8 mouse cellular contexts compared by ENCODE assay signal in the genomic region with DNA sequence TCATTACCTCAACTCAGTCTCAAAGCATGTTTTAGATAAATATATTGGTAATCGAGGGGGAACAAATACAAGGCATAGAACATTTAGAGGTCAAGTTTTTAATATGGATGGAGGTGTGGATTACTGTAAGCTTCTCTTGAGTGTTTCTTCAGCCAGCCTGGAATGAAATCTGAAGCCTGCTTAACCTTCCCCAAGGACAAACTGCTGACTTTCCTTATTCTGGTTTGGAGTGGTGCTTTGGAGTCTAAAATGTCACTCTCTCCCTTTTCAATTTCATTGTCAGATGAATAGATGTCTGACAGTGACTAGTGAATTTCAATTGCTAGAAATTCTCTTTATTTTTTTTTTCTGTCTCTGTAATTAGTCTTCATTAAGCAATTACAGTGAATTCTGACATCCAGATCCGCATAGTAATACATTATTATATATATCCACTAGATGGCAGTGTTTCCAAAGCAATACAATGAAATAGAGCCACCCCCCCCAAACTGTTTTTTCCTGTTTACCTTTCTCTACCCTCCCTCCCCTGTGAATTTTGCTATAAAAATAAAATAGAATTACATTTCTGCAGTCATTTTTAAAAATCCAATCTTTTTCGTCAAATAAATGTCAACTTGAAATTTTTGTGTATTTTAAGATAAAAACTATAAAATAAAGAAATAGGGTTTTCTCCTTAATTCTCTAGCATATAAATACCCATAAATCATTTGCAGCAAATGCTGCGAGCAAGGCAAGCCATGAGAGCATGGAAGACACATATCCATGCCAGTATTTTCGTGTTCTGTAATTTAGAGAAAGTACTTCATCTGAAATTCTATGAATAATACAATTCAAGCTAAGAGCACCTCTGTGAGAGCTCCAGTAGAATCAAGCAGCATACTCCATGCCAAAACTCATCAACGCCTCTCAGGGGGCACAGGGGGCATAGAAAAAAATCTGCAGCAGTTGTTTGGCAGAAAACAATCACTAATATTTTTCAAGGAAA.
A peak's percentile ranks its signal among the peaks of the same experiment; 100 is the strongest.
DNase-seq lines count a peak whose midpoint lies in the region; ATAC-seq lines count a peak whose summit lies in the region.

No protein-coding gene starts in this region.

- H3K27ac ChIP-seq in forebrain, embryonic 12.5 days = no peak overlapping the region
- no peak overlapping the region for H3K27ac ChIP-seq in midbrain, embryonic 15.5 days
- H3K27ac ChIP-seq in kidney, embryonic 15.5 days = no peak overlapping the region

- H3K4me1 ChIP-seq in forebrain, embryonic 12.5 days = no peaks in the 10 kb centered on the region
- no peaks in the 10 kb centered on the region for H3K4me1 ChIP-seq in midbrain, embryonic 15.5 days
- no peaks in the 10 kb centered on the region for H3K4me1 ChIP-seq in kidney, embryonic 15.5 days

- 50% methylated on average over 6 of the region's 6 CpGs for WGBS in forebrain, embryonic 12.5 days
- 39% methylated on average over 6 of the region's 6 CpGs for WGBS in midbrain, embryonic 15.5 days
- WGBS in kidney, embryonic 15.5 days = 44% methylated on average over 6 of the region's 6 CpGs

- no peaks in the 10 kb centered on the region for H3K9me3 ChIP-seq in forebrain, embryonic 12.5 days
- H3K9me3 ChIP-seq in midbrain, embryonic 15.5 days = no peaks in the 10 kb centered on the region
- no peaks in the 10 kb centered on the region for H3K9me3 ChIP-seq in kidney, embryonic 15.5 days (replicated peaks)

- no peak overlapping the region for H3K9ac ChIP-seq in forebrain, embryonic 12.5 days
- H3K9ac ChIP-seq in midbrain, embryonic 15.5 days = no peak overlapping the region
- H3K9ac ChIP-seq in kidney, embryonic 15.5 days = no peak overlapping the region

- DNase-seq in left cerebral cortex, adult 11 months (ENCODE audit: low spot score) = peak; percentile 1
- no peak for DNase-seq in left cerebral cortex, adult 9 months (ENCODE audit: low spot score in 2 of 2)
- DNase-seq in R1 (ENCODE audit: low read depth, low spot score) = peak; percentile 58
- DNase-seq in ovary, adult 18-20 months (ENCODE audit: low spot score) = no peak
- no peak for DNase-seq in right cerebral cortex, postnatal 4 days

- no peaks in the 10 kb centered on the region for H3K36me3 ChIP-seq in forebrain, embryonic 12.5 days (replicated peaks)
- H3K36me3 ChIP-seq in midbrain, embryonic 15.5 days (replicated peaks) = no peaks in the 10 kb centered on the region
- H3K36me3 ChIP-seq in kidney, embryonic 15.5 days = no peaks in the 10 kb centered on the region

- no peak overlapping the region for H3K4me2 ChIP-seq in forebrain, embryonic 12.5 days
- H3K4me2 ChIP-seq in midbrain, embryonic 15.5 days = no peak overlapping the region
- H3K4me2 ChIP-seq in kidney, embryonic 15.5 days = no peak overlapping the region

- peak; percentile 67; the same call in 1 of the 2 replicates for ATAC-seq in forebrain, embryonic 12.5 days (ENCODE audit: low FRiP score)
- ATAC-seq in midbrain, embryonic 15.5 days (replicated peaks) = peak; percentile 81
- ATAC-seq in kidney, embryonic 15.5 days (replicated peaks; ENCODE audit: low FRiP score) = no peak

- H3K4me3 ChIP-seq in forebrain, embryonic 12.5 days (replicated peaks) = no peak overlapping the region
- H3K4me3 ChIP-seq in midbrain, embryonic 15.5 days = no peak overlapping the region
- no peak overlapping the region for H3K4me3 ChIP-seq in kidney, embryonic 15.5 days (replicated peaks)

- H3K27me3 ChIP-seq in forebrain, embryonic 12.5 days = no peaks in the 10 kb centered on the region
- no peaks in the 10 kb centered on the region for H3K27me3 ChIP-seq in midbrain, embryonic 15.5 days (replicated peaks)
- H3K27me3 ChIP-seq in kidney, embryonic 15.5 days = no peaks in the 10 kb centered on the region

Comparison
In these comparisons a context has a peak if more than half of its experiments do, and no peak if none do; other contexts are left out.
1. DNase-seq: peak in left cerebral cortex, adult 11 months (single experiment) and R1 (single experiment); none in left cerebral cortex, adult 9 months (0 of 2), ovary, adult 18-20 months (single experiment) and right cerebral cortex, postnatal 4 days (single experiment).